Mouse (Mus musculus) lung, postnatal 0 days (tissue): ENCODE measurements around the gene Tsx.
"Not testable (repeated sequence)": the region's sequence is repeated elsewhere in the genome, so short reads cannot be mapped to it uniquely, and the experiment has no call there.

ENCODE experiments used
- CTCF ChIP-seq: IDR thresholded peaks from 2 replicates; pipeline ENCODE4 v1.5.1; 2016; ENCODE audit warnings: antibody characterized with exemption, mild to moderate bottlenecking
- EP300 ChIP-seq: IDR thresholded peaks from 2 replicates; pipeline ENCODE4 v1.6.1; 2016; ENCODE audit warnings: antibody characterized with exemption, mild to moderate bottlenecking, control low read depth

DNA sequence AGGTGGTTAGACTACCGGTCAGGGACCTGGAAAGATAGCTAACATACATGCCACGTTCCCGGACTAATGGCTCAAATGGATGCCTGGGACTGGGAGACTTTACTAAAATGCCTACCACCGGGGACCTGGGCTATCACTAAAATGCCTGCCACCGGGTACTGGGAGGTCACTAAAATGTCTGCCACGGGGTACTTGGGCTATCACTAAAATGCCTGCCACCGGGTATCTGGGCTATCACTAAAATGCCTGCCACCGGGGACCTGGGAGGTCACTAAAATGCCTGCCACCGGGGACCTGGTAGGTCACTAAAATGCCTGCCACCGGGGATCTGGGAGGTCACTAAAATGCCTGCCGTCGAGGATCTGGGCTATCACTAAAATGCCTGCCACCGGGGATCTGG is 34.2 kb downstream of the Tsx start:
- TF ChIP-seq CTCF, EP300: not testable (repeated sequence)
